Mouse (Mus musculus) forebrain, embryonic 14.5 days (tissue): ENCODE data around the gene Il16. TPM values are rescaled to one million over a fixed set of nuclear protein-coding genes. Genes with fewer than 3 reads are reported as not detected.

ENCODE experiments used
- ATAC-seq: fragments of 200-750 bp; cut with Nextera tagmentation; 2 replicates; pipeline ENCODE4 v1.8.0; 2017; ENCODE audit warnings: mild to moderate bottlenecking, moderate library complexity
- DNase-seq: peaks from one replicate; pipeline ENCODE4 v3.0.0-alpha.2; 2015; ENCODE audit warnings: low spot score
- H3K27ac ChIP-seq: fragments of 300-500 bp; sonication (generic); 2 replicates; pipeline ENCODE4 v1.5.1; 2014; ENCODE audit warnings: low read depth, mild to moderate bottlenecking, control low read depth, low read length, moderate library complexity
- H3K27me3 ChIP-seq: fragments of 300-500 bp; sonication (generic); replicated peaks from 2 replicates; pipeline ENCODE4 v1.6.1; 2014; ENCODE audit warnings: low read length, control low read depth, mixed read lengths; ENCODE audit not compliant: control insufficient read depth, insufficient read depth
- H3K36me3 ChIP-seq: fragments of 300-500 bp; sonication (generic); 2 replicates; pipeline ENCODE4 v1.6.1; 2014; ENCODE audit warnings: low read length, control low read depth; ENCODE audit not compliant: control insufficient read depth, insufficient read depth
- H3K4me1 ChIP-seq: fragments of 300-500 bp; sonication (generic); 2 replicates; pipeline ENCODE4 v1.6.1; 2014; ENCODE audit warnings: antibody characterized with exemption, low read length, control low read depth; ENCODE audit not compliant: control insufficient read depth, insufficient read depth
- H3K4me2 ChIP-seq: fragments of 300-500 bp; sonication (generic); 2 replicates; pipeline ENCODE4 v1.6.1; 2014; ENCODE audit warnings: mild to moderate bottlenecking, control low read depth, low read length
- H3K4me3 ChIP-seq: fragments of 300-500 bp; sonication (generic); 2 replicates; pipeline ENCODE4 v1.5.1; 2014; ENCODE audit warnings: low read depth, low read length, control low read depth
- H3K9ac ChIP-seq: fragments of 300-500 bp; sonication (generic); 2 replicates; pipeline ENCODE4 v1.6.1; 2014; ENCODE audit warnings: mild to moderate bottlenecking, low read length, control low read depth, moderate library complexity
- H3K9me3 ChIP-seq: fragments of 300-500 bp; sonication (generic); replicated peaks from 2 replicates; pipeline ENCODE4 v1.6.1; 2016; ENCODE audit warnings: low read length, control low read depth, mixed read lengths; ENCODE audit not compliant: control insufficient read depth
- WGBS: fragments of 180-500 bp; shearing (Covaris S2); extraction: QIAGEN DNeasy Blood & Tissue Kit; methylation state at CpG from one replicate; pipeline ENCODE4 v1.1.7; 2014; 5-methylcytosine and 5-hydroxymethylcytosine counted together
- polyA plus RNA-seq: library from polyadenylated mRNA; unstranded; fragments of >200 nt; fragmentation: Nextera tagmentation; extraction: Ambion mirVana; gene quantifications from 2 replicates; pipeline ENCODE4 v1.2.1, GENCODE M21; 2014

The Il16 gene
- 0.91 and 1.3 TPM in 2 replicates for polyA plus RNA-seq

GRCm38 (mm10) chr7:83745413-83746106 is at the start of gene Il16:
TSS of gene Il16 (minus strand) at chr7:83745726.
- H3K4me1 ChIP-seq = no peaks in the 10 kb centered on the region
- no peaks in the 10 kb centered on the region for H3K27me3 ChIP-seq
- H3K9ac ChIP-seq = no peak within 1 kb of the TSS
- no peak for ATAC-seq
- H3K36me3 ChIP-seq = no peaks in the 10 kb centered on the region
- no peaks in the 10 kb centered on the region for H3K9me3 ChIP-seq
- WGBS = 66% methylated on average over 20 of the region's 20 CpGs
- no peak within 1 kb of the TSS for H3K4me3 ChIP-seq
- DNase-seq = no peak
- no peak within 1 kb of the TSS for H3K27ac ChIP-seq
- H3K4me2 ChIP-seq = no peak within 1 kb of the TSS

- Histone ChIP-seq H3K36me3 (no peaks in the 10 kb centered on the region), H3K4me1 (no peaks in the 10 kb centered on the region; the same call in 1 of the 2 replicates), H3K4me3 (no peak within 1 kb of the TSS), H3K27ac (no peak within 1 kb of the TSS), H3K27me3 (no peaks in the 10 kb centered on the region), H3K9me3 (no peaks in the 10 kb centered on the region), H3K9ac (no peak within 1 kb of the TSS), H3K4me2 (peak within 1 kb of the TSS; percentile 29; the same call in 1 of the 2 replicates)
- WGBS = 4% methylated on average over 14 of the region's 14 CpGs
- DNase-seq (peak; percentile 90), ATAC-seq (peak; percentile 93)
These were observed 49.2 kb upstream of the Il16 start, which contains the start of gene Cfap161 for GRCm38 (mm10) chr7:83794705-83795104. TSS of gene Cfap161 (minus strand) at chr7:83794880.

- WGBS = 50% methylated on average over 11 of the region's 11 CpGs
- no peak overlapping the region for H3K9ac ChIP-seq
These were observed 48.6 kb upstream of the Il16 start for GRCm38 (mm10) chr7:83794006-83794683.

GRCm38 (mm10) chr7:83780881-83781280 is 35.4 kb upstream of the Il16 start:
- no peaks in the 10 kb centered on the region for H3K36me3 ChIP-seq
- DNase-seq = no peak
- ATAC-seq = no peak

More at GRCm38 (mm10) chr7:83794006-83794683, 48.6 kb upstream of the Il16 start:
- Histone ChIP-seq H3K9me3 (no peaks in the 10 kb centered on the region), H3K4me1 (no peaks in the 10 kb centered on the region; the same call in 1 of the 2 replicates), H3K4me2 (peak overlapping the region; percentile 29; the same call in 1 of the 2 replicates), H3K36me3 (no peaks in the 10 kb centered on the region), H3K4me3 (no peak overlapping the region), H3K27ac (no peak overlapping the region), H3K27me3 (no peaks in the 10 kb centered on the region)
- DNase-seq (no peak), ATAC-seq (0 out of 2 replicates have a peak, but pooled peaks have one; percentile 7)

DNA sequence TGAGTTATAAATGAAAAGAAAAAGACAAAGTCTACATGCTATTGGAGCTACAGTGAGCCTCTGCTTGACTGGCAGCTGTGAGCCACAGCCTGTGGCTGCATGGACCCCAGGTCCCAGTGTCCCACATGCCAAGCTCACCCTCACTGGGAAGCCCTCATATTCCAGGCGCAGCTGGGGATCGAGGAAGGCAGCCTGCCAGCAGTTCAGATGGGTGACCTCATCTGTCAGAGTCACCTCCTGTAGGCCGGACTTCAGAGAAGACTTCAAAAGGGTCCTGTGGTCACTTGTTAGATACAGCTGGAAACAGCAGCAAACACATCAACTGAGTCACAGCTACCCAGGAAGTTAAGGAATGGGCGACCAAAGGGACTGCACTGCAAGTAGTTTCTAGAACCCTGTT is 34.5 kb upstream of the Il16 start:
- Histone ChIP-seq H3K9me3 (no peaks in the 10 kb centered on the region), H3K27me3 (no peaks in the 10 kb centered on the region), H3K4me3 (no peak overlapping the region), H3K9ac (no peak overlapping the region), H3K27ac (no peak overlapping the region), H3K4me1 (no peaks in the 10 kb centered on the region), H3K4me2 (no peak overlapping the region), H3K36me3 (no peaks in the 10 kb centered on the region)
- no peak for ATAC-seq
- DNase-seq = no peak
- 86% methylated on average over 4 of the region's 4 CpGs for WGBS

More at GRCm38 (mm10) chr7:83780881-83781280, 35.4 kb upstream of the Il16 start:
- WGBS = 85% methylated on average over 4 of the region's 4 CpGs
- H3K4me2 ChIP-seq = no peak overlapping the region
- H3K4me1 ChIP-seq = no peaks in the 10 kb centered on the region
- no peak overlapping the region for H3K4me3 ChIP-seq
- H3K27ac ChIP-seq = no peak overlapping the region
- no peaks in the 10 kb centered on the region for H3K27me3 ChIP-seq
- H3K9me3 ChIP-seq = no peaks in the 10 kb centered on the region
- H3K9ac ChIP-seq = no peak overlapping the region

DNA sequence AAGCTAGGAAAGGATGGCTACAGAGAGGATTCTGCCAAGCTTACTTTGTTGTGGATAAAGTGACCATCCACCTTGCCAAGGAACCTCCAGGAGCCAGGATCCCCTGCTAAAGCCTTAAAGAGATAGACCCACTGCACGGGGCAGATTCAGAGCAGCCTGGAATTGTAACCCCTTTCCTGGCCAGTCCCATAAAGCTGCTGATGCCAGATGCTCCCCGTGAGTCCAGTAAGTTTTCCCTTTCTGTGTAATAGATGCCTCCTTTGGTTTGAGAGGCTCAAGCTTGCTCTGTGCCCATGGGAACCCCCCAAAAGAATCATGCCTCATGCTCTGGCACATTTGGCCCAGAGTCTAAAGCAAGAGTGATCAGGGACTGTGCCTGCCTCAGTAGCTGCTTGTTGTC is 33.5 kb upstream of the Il16 start:
- Histone ChIP-seq H3K9ac (no peak overlapping the region), H3K27me3 (no peaks in the 10 kb centered on the region), H3K4me3 (no peak overlapping the region), H3K4me1 (no peaks in the 10 kb centered on the region), H3K36me3 (no peaks in the 10 kb centered on the region), H3K9me3 (no peaks in the 10 kb centered on the region), H3K4me2 (no peak overlapping the region), H3K27ac (no peak overlapping the region)
- DNase-seq (no peak), ATAC-seq (no peak)
- WGBS = 83% methylated on average over 2 of the region's 2 CpGs

DNA sequence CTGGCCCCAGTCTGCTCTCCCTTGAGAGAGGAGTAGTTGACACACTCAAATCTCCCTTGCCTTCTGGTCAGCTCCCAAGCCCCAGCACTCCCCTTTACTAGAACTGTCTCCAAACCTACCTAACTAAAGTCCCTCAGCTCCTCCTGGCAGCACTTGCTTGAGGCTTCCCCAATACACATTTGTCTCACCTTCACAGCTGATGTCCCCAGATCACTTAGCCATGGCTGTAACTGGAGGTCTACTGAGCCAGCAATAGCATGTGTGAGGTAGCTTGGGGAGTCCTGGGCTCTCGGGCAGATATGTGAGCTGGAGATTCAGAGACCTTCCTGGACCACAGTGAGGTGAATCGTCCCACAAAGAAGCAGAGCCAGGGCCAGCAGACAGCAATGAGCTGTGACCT is 33.0 kb upstream of the Il16 start:
- no peak for ATAC-seq
- WGBS = 80% methylated on average over 2 of the region's 2 CpGs

DNA sequence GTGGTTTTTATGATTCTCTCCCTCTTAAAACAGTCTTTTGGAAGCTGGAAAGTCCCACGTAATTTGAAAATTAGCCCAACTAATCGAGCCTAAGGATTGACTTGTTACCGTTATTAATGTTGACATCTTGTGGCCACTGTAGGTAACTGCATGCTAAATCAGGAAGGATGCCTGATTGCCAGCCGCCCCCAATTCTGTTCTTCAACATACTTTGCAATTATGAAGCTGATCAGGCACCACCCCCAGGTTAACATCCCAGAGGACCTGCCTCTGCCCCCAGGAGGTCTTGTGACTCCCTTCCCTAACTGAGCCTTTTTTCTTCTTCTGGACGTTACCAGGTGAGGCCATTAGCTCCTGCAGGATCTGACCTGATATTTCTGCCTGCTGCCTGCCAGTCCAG is 29.2 kb upstream of the Il16 start:
- Histone ChIP-seq H3K36me3 (no peaks in the 10 kb centered on the region), H3K9me3 (no peaks in the 10 kb centered on the region), H3K9ac (no peak overlapping the region), H3K27ac (no peak overlapping the region), H3K27me3 (no peaks in the 10 kb centered on the region), H3K4me2 (no peak overlapping the region), H3K4me1 (no peaks in the 10 kb centered on the region), H3K4me3 (no peak overlapping the region)
- ATAC-seq (no peak), DNase-seq (peak; percentile 59)
- WGBS = 39% methylated on average over 5 of the region's 5 CpGs

More for the DNA sequence above, 33.0 kb upstream of the Il16 start:
- Histone ChIP-seq H3K27me3 (no peaks in the 10 kb centered on the region), H3K4me3 (no peak overlapping the region), H3K36me3 (no peaks in the 10 kb centered on the region), H3K9me3 (no peaks in the 10 kb centered on the region), H3K4me2 (no peak overlapping the region), H3K27ac (no peak overlapping the region), H3K4me1 (no peaks in the 10 kb centered on the region), H3K9ac (no peak overlapping the region)
- DNase-seq = no peak

GRCm38 (mm10) chr7:83763674-83764073 is 18.1 kb upstream of the Il16 start:
- H3K4me1 ChIP-seq = no peaks in the 10 kb centered on the region
- H3K9ac ChIP-seq = no peak overlapping the region
- ATAC-seq (no peak), DNase-seq (no peak)
- 76% methylated on average over 3 of the region's 3 CpGs for WGBS
- no peaks in the 10 kb centered on the region for H3K27me3 ChIP-seq
- no peaks in the 10 kb centered on the region for H3K9me3 ChIP-seq
- no peak overlapping the region for H3K27ac ChIP-seq
- H3K36me3 ChIP-seq = no peaks in the 10 kb centered on the region
- no peak overlapping the region for H3K4me2 ChIP-seq
- no peak overlapping the region for H3K4me3 ChIP-seq
